Mouse (Mus musculus) neural tube, embryonic 12.5 days (tissue): ENCODE results near the gene Tgfbr3. TPM values are rescaled to one million over a fixed set of nuclear protein-coding genes. Genes with fewer than 3 reads are reported as not detected.

Source experiments
- ATAC-seq: fragments of 200-750 bp; cut with Nextera tagmentation; 2 replicates; pipeline ENCODE4 v1.8.0; 2017; ENCODE audit warnings: low read depth, mild to moderate bottlenecking, moderate TSS enrichment, moderate library complexity; ENCODE audit not compliant: low FRiP score
- H3K27ac ChIP-seq: fragments of 300-500 bp; sonication (generic); 2 replicates; pipeline ENCODE4 v1.5.1; 2016
- H3K27me3 ChIP-seq: fragments of 300-500 bp; sonication (generic); replicated peaks from 2 replicates; pipeline ENCODE4 v1.6.1; 2016; ENCODE audit warnings: mild to moderate bottlenecking
- H3K36me3 ChIP-seq: fragments of 300-500 bp; sonication (generic); 2 replicates; pipeline ENCODE4 v1.6.1; 2016; ENCODE audit warnings: mild to moderate bottlenecking
- H3K4me1 ChIP-seq: fragments of 300-500 bp; sonication (generic); 2 replicates; pipeline ENCODE4 v1.6.1; 2016
- H3K4me2 ChIP-seq: fragments of 300-500 bp; sonication (generic); replicated peaks from 2 replicates; pipeline ENCODE4 v1.6.1; 2016; ENCODE audit warnings: mild to moderate bottlenecking
- H3K4me3 ChIP-seq: fragments of 300-500 bp; sonication (generic); 2 replicates; pipeline ENCODE4 v1.5.1; 2016
- H3K9ac ChIP-seq: fragments of 300-500 bp; sonication (generic); 2 replicates; pipeline ENCODE4 v1.6.1; 2016; ENCODE audit warnings: mild to moderate bottlenecking
- H3K9me3 ChIP-seq: fragments of 300-500 bp; sonication (generic); 2 replicates; pipeline ENCODE4 v1.6.1; 2016; ENCODE audit warnings: mild to moderate bottlenecking
- whole genome bisulfite sequencing: fragments of 180-500 bp; shearing (Covaris S2); methylation state at CpG from one replicate; pipeline ENCODE4 v1.1.7; 2016; 5-methylcytosine and 5-hydroxymethylcytosine counted together
- polyA plus RNA-seq: library from polyadenylated mRNA; unstranded; fragments of >200 nt; fragmentation: Nextera tagmentation; extraction: Ambion mirVana; gene quantifications from 2 replicates; pipeline ENCODE4 v1.2.1, GENCODE M21; 2016

Gene Tgfbr3
- polyA plus RNA-seq, 1 experiment from 2014 or later = 8.8 TPM

DNA sequence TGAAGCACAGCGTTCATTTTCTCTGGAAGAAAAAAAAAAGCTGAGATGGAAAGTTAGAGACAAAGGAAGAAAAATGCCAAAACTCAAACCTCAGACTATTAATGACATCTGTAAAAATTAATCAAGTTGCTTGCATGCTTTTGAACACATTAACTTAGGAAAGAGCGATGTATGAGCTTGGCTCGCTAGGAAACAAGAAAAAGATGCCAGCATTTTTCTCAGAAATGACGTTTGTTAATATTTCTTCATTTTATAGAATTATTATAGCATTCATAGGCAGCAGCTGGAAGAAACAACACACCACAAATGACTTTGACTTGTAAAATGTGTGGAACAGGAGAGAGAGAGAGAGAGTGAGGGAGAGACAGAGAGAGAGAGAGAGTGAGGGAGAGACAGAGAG lies 187.7 kb downstream of the Tgfbr3 start:
- no peak overlapping the region for H3K9ac ChIP-seq
- H3K4me3 ChIP-seq = no peak overlapping the region
- no peaks in the 10 kb centered on the region for H3K9me3 ChIP-seq
- H3K27me3 ChIP-seq = no peaks in the 10 kb centered on the region
- WGBS = 81% methylated on average over 4 of the region's 4 CpGs
- no peak overlapping the region for H3K27ac ChIP-seq
- H3K4me2 ChIP-seq = no peak overlapping the region
- H3K4me1 ChIP-seq = 0 out of 2 replicates have a peak, but pooled peaks cover 3% of the 10 kb centered on the region
- H3K36me3 ChIP-seq = no peaks in the 10 kb centered on the region
- no peak for ATAC-seq

DNA sequence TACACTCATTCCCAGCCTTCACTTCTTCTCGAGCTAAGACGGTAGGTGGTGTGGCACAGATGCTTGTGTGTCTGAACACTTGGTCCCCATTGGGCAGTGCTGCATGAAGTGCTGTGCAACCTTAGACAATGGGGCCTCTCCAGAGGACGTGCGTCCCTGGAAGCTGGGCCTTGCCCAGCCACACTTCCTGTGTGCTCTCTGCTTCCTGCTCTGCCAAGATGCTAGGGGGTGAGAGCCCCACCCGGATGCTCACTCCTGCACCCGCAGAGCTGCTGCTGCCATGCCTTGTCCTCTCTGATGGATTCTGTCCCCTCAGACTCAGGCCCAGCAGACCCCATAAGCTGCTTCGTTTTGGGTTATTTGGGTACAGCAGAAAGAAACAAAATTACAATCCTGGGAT lies 188.3 kb downstream of the Tgfbr3 start:
- Histone ChIP-seq H3K27me3 (no peaks in the 10 kb centered on the region), H3K36me3 (no peaks in the 10 kb centered on the region), H3K27ac (no peak overlapping the region), H3K9me3 (no peaks in the 10 kb centered on the region), H3K4me1 (0 out of 2 replicates have a peak, but pooled peaks cover 3% of the 10 kb centered on the region), H3K4me3 (no peak overlapping the region), H3K9ac (no peak overlapping the region), H3K4me2 (no peak overlapping the region)
- 77% methylated on average over 7 of the region's 7 CpGs for WGBS
- no peak for ATAC-seq

DNA sequence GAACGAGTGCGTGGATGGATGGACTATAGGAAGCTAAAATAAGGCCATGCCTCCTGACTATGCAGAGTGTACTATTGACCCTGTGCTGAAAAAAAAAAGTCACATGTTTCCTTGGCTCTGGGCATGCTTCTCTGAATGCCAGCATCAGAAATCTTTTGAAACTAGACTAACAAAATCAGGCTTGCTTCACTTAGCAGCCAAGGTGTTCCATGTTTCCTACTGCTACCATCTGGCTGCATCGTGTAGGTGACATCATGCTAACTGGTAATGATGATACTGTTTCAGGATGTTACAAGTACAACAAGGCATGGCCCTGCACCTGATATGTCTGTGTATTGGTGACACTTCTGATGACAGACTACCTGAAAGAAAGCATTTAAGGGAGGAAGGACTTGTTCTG lies 189.8 kb downstream of the Tgfbr3 start:
- Histone ChIP-seq H3K36me3 (no peaks in the 10 kb centered on the region), H3K4me2 (no peak overlapping the region), H3K9ac (no peak overlapping the region), H3K27ac (no peak overlapping the region), H3K27me3 (no peaks in the 10 kb centered on the region), H3K4me1 (0 out of 2 replicates have a peak, but pooled peaks cover 3% of the 10 kb centered on the region), H3K4me3 (no peak overlapping the region), H3K9me3 (no peaks in the 10 kb centered on the region)
- ATAC-seq = no peak
- WGBS = 94% methylated on average over 3 of the region's 3 CpGs

DNA sequence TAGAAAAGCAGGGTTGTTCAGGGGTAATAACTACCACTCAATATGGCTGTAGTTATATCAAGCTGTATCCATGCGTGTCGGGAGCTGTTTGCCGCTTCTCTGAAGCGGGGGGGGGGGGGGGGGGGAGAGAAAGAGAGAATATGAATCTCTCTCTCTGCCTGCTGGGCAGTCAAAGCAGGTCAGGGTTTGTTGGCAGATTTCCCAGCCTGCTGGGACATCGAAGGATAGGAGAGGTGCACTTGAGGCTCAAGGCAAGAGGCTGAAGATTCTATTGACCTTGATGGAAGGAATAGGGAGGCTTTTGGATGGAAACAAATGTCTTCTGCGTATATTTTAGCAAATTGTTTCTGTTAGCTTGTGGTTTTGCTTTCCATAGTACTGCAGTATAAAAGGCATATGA lies 190.4 kb downstream of the Tgfbr3 start:
- Histone ChIP-seq H3K4me1 (0 out of 2 replicates have a peak, but pooled peaks cover 3% of the 10 kb centered on the region), H3K9ac (no peak overlapping the region), H3K4me2 (no peak overlapping the region), H3K4me3 (no peak overlapping the region), H3K27ac (no peak overlapping the region), H3K9me3 (no peaks in the 10 kb centered on the region), H3K36me3 (no peaks in the 10 kb centered on the region), H3K27me3 (no peaks in the 10 kb centered on the region)
- WGBS = 59% methylated on average over 6 of the region's 6 CpGs
- ATAC-seq = no peak

DNA sequence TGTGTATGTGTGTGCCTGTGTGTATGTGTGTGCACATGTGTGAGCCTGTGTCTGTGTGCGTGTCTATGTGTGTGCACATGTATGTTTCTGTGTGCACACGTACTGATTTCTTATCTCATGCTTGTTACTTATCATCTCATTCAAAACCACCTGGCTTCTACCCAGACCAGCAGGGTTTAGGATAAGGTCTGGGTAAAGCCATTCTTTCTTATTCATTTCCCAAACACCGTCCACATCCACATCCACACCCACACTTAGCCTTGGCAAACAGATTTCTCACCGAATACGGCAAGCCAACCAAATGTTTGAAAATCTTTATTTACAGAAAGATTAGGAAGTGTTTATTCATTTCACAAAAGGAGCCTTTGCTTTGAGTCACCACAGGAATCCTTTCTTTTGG lies 191.4 kb downstream of the Tgfbr3 start:
- H3K9me3 ChIP-seq = no peaks in the 10 kb centered on the region
- H3K4me2 ChIP-seq = no peak overlapping the region
- no peaks in the 10 kb centered on the region for H3K36me3 ChIP-seq
- 90% methylated on average over 5 of the region's 5 CpGs for WGBS
- ATAC-seq = no peak
- H3K27ac ChIP-seq = no peak overlapping the region
- H3K4me1 ChIP-seq = 0 out of 2 replicates have a peak, but pooled peaks cover 3% of the 10 kb centered on the region
- H3K27me3 ChIP-seq = no peaks in the 10 kb centered on the region
- no peak overlapping the region for H3K9ac ChIP-seq
- no peak overlapping the region for H3K4me3 ChIP-seq

DNA sequence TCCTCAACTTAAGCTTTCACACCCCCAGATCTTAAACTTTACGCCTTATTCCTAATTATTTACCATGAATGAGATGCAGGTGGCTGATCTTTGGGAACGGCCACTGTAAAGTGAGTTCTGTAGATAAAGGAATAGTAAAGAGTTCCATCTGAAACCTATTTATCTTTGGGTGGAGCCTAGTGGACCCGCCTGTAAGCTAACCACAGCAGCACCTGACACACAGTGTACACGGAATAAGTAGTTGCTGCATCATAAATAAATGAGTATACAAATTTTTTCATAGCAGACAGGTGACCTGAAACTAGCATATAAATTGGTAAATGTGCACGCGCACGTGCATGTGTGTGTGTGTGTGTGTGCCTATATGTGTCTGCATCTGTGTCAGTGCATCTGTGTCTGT lies 192.1 kb downstream of the Tgfbr3 start:
- H3K4me2 ChIP-seq = no peak overlapping the region
- WGBS = 87% methylated on average over 7 of the region's 7 CpGs
- no peak for ATAC-seq

DNA sequence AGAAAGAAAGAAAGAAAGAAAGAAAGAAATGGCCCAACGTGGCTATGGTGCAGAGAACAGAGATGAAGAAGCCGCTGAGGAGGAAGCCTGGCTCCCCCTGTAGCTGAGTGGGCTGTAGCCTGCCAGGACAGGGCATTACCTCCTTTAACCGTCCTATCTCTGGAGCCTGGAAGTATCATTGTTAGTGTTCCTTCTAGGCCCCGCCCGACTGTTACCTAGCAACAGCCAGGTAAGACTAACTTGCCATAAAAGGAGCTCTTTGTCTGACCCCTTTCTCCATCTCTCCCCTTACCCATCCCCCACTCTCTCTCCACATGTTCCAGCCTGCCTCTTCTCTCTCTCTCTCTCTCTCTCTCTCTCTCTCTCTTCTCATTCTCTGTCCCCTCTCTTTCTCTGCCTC lies 195.2 kb downstream of the Tgfbr3 start:
- no peak overlapping the region for H3K27ac ChIP-seq

More for the DNA sequence above, 192.1 kb downstream of the Tgfbr3 start:
- no peaks in the 10 kb centered on the region for H3K9me3 ChIP-seq
- H3K27ac ChIP-seq = no peak overlapping the region
- 0 out of 2 replicates have a peak, but pooled peaks cover 3% of the 10 kb centered on the region for H3K4me1 ChIP-seq
- H3K36me3 ChIP-seq = no peaks in the 10 kb centered on the region
- H3K27me3 ChIP-seq = no peaks in the 10 kb centered on the region
- no peak overlapping the region for H3K9ac ChIP-seq
- no peak overlapping the region for H3K4me3 ChIP-seq

DNA sequence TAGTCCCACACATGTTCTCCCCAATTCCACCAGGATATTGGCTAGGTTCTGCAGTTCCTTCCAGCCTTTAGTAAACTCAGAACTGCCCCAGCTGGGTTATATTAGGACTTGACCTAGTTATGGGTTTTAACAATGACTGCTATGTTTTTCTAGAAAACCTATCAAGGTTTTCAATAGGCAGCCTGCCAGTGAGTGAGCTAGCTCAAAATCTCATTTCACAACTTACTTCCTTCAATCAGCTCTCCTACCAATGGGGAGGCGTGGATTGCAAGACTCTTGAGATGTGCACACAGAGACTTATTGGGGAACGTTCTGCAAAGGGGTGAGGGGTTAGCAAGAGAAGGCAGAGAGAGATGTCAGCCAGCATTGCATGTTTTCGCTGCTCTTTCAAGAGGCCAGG lies 196.2 kb downstream of the Tgfbr3 start:
- Histone ChIP-seq H3K9ac (no peak overlapping the region), H3K4me3 (no peak overlapping the region), H3K4me1 (peaks cover 4% of the 10 kb centered on the region), H3K27me3 (no peaks in the 10 kb centered on the region; the same call in 1 of the 2 replicates), H3K36me3 (no peaks in the 10 kb centered on the region), H3K4me2 (no peak overlapping the region), H3K27ac (no peak overlapping the region), H3K9me3 (no peaks in the 10 kb centered on the region)
- ATAC-seq = no peak
- 88% methylated on average over 3 of the region's 3 CpGs for WGBS

More for the DNA sequence above, 195.2 kb downstream of the Tgfbr3 start:
- H3K36me3 ChIP-seq = no peaks in the 10 kb centered on the region
- WGBS = 40% methylated on average over 5 of the region's 5 CpGs
- H3K4me3 ChIP-seq = no peak overlapping the region
- H3K9ac ChIP-seq = no peak overlapping the region
- H3K27me3 ChIP-seq = no peaks in the 10 kb centered on the region; the same call in 1 of the 2 replicates
- H3K9me3 ChIP-seq = no peaks in the 10 kb centered on the region
- no peak for ATAC-seq
- no peak overlapping the region for H3K4me2 ChIP-seq
- no peaks in the 10 kb centered on the region for H3K4me1 ChIP-seq

DNA sequence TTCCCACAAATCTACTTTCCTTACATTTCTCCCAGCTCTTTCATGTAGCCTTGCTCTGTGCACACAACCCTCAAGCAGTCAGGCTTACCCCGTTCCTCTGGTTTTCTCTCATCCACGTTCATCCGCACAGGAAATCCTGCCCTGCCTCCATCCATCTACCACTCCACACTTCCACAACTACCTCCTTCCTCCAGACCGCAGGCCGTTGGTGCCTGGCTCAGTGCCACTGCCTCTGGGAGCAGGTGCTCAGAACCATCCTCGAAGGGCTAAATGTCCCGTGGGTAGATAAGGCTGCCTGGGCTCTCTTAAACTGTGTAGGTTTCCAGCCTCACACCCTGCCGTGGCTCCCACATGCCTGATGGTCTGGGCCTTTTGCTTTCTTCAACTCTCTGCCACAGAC lies 197.3 kb downstream of the Tgfbr3 start:
- no peaks in the 10 kb centered on the region for H3K36me3 ChIP-seq
- no peak overlapping the region for H3K9ac ChIP-seq
- H3K4me1 ChIP-seq = peaks cover 14% of the 10 kb centered on the region
- no peak overlapping the region for H3K27ac ChIP-seq
- H3K9me3 ChIP-seq = no peaks in the 10 kb centered on the region
- no peak for ATAC-seq
- H3K4me3 ChIP-seq = no peak overlapping the region
- no peaks in the 10 kb centered on the region; the same call in 1 of the 2 replicates for H3K27me3 ChIP-seq
- H3K4me2 ChIP-seq = no peak overlapping the region
- 76% methylated on average over 8 of the region's 8 CpGs for WGBS

DNA sequence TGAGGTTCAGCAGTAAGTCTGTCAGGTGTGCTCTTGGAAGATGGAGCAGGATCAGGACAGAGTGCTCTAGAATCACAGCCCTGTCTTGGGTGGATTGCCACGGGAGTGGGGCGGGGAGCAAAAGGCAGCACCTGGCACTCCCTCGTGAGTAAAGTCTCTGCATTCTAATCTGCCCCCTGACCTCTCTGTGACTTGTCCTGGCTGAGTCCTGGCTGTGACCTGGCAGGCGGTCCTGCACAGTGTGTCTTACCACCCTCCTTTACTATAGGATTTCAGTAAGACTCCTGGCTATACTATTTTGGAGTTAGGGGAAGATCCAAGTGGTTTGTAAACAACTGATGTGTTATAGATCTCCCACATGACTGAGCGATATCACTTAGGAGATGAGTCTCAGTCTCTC lies 199.5 kb downstream of the Tgfbr3 start:
- H3K27me3 ChIP-seq = no peaks in the 10 kb centered on the region; the same call in 1 of the 2 replicates
- no peaks in the 10 kb centered on the region for H3K36me3 ChIP-seq
- H3K9ac ChIP-seq = no peak overlapping the region
- ATAC-seq = no peak
- 45% methylated on average over 5 of the region's 5 CpGs for WGBS
- no peak overlapping the region for H3K4me2 ChIP-seq
- H3K9me3 ChIP-seq = no peaks in the 10 kb centered on the region
- peaks cover 14% of the 10 kb centered on the region for H3K4me1 ChIP-seq
- no peak overlapping the region for H3K4me3 ChIP-seq
- no peak overlapping the region for H3K27ac ChIP-seq

DNA sequence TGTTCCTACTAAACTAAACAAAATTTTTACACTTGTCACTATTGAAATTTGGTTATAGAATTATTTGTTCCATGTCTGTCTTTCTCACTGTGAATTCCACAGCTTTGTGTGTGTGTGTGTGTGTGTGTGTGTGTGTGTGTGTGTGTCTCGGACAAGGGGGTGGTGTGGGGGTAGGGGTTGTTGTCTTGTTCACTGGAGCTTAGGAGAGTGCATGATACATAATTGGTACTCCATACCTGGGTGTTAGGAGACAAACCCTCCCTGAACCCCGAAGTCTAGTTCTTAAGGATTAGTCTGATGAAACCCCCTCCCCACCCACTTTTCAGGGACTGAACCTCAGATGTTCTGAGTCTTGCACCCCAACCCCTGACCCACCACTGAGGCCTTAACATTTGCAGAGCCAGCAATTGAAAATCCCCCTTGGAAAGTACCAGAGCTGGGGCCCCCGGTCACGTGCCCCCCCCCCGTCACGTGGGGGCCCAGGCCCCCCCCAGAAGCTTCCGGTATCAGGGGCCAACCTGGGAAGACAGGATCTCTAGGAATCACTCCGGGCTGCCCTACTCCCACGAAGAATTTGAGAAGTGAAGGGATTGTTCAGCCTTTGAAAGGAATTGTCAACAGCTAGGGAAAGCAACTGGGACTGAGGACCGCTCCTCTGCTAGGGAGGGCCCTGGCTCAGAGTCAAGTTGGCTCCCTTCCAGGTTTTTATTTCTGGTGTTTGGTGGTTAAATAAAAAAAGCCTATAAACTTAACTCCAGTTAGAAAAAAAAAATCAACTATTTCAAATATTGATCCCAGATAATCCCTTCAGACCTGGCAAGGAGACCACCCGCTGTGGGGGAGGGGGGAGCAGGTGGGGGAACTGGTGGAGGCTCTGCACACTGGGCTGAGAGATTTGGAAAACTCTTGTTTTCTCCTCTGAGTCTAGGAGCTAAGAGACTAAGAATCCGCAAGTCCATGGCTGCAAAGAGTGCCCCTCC lies 201.3 kb downstream of the Tgfbr3 start:
- Histone ChIP-seq H3K27me3 (no peaks in the 10 kb centered on the region; the same call in 1 of the 2 replicates), H3K27ac (no peak overlapping the region; the same call in 1 of the 2 replicates), H3K4me1 (peaks cover 14% of the 10 kb centered on the region), H3K9me3 (no peaks in the 10 kb centered on the region), H3K36me3 (no peaks in the 10 kb centered on the region), H3K9ac (no peak overlapping the region), H3K4me2 (no peak overlapping the region), H3K4me3 (no peak overlapping the region)
- ATAC-seq = no peak; the same call in 1 of the 2 replicates
- 45% methylated on average over 12 of the region's 12 CpGs for WGBS

DNA sequence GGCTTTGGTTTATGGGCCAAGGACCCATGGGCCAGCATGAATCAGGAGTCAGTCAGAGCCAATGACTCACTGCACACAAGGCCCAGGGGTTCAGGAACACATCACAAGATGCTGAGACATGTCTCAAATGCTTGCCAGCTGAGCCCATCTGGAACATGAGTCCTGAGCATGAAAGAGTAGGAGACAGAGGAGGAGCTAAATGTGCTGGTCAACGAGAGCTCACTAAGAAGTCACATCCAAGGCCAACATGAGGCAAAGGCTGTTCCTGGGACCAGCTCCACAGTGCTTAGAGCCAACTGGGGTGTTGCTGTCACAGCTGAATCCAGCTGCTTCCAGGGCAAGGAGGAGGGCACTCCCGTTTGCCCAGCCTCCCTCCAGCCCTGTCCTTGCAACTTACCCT lies 202.1 kb downstream of the Tgfbr3 start:
- Histone ChIP-seq H3K9me3 (no peaks in the 10 kb centered on the region), H3K4me3 (no peak overlapping the region), H3K9ac (no peak overlapping the region), H3K27ac (no peak overlapping the region), H3K4me1 (peaks cover 14% of the 10 kb centered on the region), H3K4me2 (no peak overlapping the region), H3K36me3 (no peaks in the 10 kb centered on the region), H3K27me3 (no peaks in the 10 kb centered on the region; the same call in 1 of the 2 replicates)
- ATAC-seq = no peak
- 72% methylated on average over 2 of the region's 2 CpGs for WGBS
